Mouse (Mus musculus): Measurements from ENCODE around the gene Mkrn1.

DNA sequence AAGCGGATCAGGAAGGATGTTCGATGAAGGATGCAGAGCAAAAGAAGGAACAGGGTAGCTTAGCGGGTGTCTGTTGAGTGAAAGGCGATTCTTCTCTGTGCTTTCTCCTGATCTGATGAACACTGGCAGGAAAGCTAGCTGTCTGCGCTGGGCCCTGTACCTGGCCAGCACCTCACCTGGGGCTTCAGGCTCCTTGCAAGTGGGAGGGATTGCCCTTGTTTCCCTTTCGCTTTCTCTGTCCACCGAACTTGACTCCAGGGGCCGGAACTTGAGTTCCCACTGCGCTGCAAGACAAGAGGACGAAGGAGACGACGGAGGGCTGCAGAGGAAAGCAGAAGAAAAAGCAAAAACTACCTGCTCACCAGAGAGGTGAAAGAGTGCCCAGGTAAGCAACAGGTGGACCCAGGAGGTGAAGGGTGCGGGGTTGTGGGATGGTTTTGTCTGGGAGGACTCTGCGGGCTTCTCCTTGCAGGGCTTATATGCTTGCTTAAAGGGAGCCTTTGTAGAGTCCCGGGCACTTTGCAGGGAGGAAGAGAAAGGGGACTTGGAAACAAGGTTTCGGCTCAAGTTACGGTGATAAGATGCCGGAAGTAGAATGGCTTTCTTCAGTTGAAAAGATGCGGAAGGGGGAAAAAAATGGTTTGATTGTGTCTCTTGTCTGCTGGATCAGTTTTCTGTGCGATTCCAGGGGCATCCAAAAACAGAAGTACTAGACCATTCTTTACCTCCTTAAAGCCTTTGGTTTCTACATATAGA lies 39.0 kb downstream of the Mkrn1 start, which contains the start of gene Rab19:
- no peak for TF ChIP-seq USF1 (IDR thresholded peaks at IDR 0.05; ENCODE audit: low read depth)
- TF ChIP-seq FOSL1 (IDR thresholded peaks at IDR 0.05; ENCODE audit: insufficient read depth, low read length, poor library complexity, severe bottlenecking) = no peak
- no peak for TF ChIP-seq CTCF (IDR thresholded peaks at IDR 0.05; ENCODE audit: control insufficient read depth, insufficient read depth, insufficient read length)

Measured in C2C12 (cell line).